Mouse (Mus musculus) hindlimb bud, embryonic 11.5 days (tissue): ENCODE data around the gene Lrrc55.
A peak's percentile ranks its signal among the peaks of the same experiment; 100 is the strongest.
"Not testable (repeated sequence)": the region's sequence is repeated elsewhere in the genome, so short reads cannot be mapped to it uniquely, and the experiment has no call there.

Experiments
- DNase-seq: peaks from one replicate; pipeline ENCODE4 v3.0.0-alpha.2; 2012; ENCODE audit warnings: low read depth, low spot score; ENCODE audit errors: extremely low spot score

Gene Lrrc55

DNA sequence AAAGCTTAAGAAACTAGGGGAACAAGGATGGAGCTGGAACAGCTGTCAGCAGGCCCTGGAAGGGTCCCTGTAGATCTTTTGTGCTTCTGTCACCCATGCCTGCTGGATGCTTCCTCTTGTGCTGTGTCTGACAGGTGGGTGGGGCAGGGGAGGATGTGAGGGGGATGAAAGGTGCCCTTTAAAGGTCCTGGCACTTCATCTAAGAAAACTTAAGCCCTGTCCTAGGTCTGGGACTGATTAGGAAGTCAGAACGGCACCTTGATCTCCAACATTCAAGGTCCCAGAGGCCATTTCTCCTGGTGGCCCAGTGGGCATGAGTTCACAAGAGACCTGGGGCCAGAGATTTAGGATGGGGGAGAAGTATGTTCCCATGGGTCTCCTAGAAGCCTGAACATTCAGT is at the start of gene Lrrc55:
Gene Lrrc55 (minus strand): TSS at position 297 of the 400 bp plus-strand sequence.
- no peak for DNase-seq

DNA sequence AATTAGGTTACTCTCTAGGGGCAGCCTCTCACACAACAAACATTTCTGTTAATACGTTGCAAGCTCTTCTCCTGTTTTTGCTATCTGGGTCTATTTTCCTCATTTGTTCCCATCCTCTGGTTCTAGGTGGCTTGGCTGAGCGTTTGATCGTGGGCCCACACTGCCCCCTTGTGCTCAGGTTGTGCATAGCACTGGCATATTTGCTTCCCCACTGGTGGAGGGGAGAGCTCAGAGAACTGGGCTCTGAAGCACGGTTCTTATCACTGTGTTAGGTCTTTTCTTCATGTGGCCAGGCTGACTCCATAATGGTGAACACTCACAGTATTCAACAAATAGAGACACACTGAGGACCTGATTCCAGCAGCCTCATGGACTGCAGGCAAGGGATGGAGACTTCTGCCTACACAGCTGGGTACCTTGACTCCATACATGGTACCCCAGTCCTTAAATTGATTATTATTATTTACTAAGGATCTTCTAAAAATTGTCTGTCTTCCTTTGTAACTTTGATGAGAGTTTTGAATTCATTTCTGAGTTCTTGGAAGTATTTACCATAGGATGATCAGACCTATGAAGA is 49.6 kb upstream of the Lrrc55 start:
- peak; percentile 26 for DNase-seq

DNA sequence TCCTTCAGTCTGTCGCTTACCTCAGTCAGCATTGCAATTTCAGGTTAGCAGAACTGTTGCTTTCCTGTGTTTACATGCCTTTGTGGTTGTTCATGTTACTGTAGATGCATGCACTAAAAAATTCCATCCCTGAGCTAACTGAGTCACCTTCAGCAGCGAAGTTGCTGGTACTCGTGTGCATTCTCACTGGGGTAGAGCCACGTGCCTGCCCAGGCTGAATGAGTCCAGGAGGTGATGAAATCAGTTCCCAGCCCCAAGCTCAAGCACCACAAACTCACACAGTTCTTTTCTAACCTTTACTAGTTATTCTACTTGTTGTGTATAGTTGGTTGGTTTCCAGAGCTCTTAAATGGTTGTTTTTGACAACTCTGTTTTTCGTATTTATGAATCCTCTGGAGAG is 48.7 kb upstream of the Lrrc55 start:
- DNase-seq = no peak

DNA sequence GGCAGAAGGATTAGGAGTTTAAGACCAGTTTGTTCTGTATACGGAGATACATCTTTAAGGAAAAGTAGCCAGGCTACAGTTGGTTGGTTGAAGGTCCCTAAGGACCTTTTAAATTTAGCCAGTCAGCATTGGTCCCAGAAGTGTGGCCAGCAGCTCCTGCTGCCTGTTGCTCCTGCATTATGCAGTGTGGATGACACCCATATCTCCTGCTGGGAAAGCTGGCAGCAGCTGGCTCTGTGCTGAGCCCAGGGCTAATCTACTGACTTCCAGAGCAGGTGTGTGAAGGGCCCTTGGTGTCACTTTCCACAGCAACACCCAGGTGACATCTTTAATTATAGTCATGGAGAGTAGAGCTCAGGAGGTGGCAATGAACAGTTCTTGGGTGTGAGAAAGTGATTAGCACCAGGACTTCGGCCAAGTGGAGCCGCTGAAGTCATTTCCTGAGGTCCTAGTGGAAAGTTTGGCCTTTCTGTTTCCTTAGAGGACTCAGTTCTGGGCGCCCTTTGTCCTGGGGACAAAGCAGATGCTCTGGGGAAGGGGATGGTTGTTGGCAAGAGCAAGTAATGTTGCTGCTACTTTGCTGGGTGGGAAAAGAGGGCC is 41.2 kb upstream of the Lrrc55 start:
- no peak for DNase-seq

DNA sequence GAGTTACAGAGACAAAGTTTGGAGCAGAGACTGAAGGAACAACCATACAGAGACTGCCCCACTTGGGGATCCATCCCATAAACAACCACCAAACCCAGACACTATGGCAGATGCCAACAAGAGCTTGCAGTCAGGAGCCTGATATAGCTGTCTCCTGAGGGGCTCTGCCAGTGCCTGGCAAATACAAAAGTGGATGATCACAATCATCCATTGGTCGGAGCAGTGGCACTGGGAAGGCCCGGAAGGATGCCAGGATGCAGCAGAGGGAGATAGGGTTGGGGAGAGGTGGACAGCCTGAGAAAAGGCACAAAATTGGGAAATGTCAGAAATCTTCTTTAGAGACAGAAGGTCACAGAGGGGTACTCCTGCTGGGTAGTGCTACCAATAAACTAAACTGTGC is 40.2 kb upstream of the Lrrc55 start:
- DNase-seq = not testable (repeated sequence)

DNA sequence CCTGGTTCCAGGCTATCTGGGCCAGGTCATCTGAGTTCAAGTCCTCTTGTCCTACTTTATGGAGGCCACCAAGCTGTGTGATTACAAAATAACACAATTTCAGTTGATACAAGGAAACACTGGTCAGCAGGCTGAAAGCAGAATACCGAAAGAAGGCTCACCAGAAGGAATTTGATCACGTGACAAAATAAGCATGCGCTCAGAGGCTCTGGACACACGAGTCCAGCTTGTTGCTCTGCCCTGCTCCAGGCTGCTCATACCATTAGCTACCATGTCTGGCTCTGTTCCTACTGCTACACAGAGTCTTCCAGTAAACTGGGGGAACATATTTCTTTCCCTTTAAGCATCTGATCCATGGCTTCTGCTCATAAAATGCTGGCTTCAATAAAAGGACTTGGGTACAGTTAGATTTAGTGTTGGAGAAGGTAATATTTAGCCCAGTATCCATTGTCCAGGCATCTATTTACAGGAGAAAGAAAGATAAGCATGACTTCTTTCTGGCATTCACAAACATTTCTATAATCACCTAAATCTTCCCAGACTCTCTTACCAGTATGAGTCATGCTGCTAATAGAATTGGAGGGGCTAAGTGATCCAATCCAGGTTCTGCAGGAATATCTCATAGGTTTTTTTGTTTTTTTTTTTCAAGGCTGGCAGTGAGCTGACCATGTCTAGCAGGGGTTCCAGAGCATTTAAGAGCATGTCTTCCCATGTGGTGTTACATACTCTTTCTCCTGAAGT is 33.9 kb upstream of the Lrrc55 start:
- no peak for DNase-seq

DNA sequence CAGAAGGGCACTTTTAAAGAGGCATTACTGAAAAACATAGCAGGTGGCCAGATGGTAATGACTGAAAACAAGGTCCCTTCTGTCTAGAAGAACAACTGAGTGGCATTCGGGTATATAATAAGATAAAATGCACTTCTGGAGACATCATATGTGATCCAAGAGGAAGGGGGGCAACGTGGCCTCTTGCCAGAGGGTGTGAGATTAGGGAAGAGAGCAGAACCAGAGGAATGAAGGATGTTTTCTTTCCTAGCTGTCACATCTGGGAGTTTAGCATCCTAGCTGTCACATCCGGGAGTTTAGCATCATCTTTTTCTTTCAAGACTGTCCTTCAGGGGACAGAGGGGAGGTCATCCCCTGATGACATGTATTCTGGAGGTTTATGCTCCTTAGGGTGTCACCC is 32.6 kb upstream of the Lrrc55 start:
- DNase-seq = no peak

DNA sequence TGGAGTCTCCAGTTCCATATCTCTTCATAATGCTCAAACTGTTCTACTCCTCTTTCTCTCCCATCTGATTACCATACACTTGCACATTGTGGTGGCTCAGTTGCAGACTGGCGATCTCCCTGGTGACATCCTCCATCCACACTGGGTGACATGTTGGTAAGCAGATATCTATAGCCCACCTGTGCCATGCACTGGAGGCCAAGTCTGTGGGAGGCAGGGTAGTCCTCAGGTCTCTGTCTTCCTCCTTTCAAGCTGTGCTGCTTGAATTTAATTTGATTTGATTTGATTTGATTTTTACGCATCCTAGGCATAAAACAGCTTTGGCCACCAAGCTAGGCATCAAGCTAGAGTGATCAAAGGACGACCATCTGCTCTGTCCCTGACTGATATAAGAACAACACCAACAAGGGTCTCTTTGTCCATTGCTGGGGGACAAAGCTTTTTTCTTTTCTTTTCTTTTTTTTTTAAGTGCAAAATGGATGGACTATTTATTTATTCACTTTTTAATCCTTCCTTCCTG is 30.9 kb upstream of the Lrrc55 start:
- no peak for DNase-seq

DNA sequence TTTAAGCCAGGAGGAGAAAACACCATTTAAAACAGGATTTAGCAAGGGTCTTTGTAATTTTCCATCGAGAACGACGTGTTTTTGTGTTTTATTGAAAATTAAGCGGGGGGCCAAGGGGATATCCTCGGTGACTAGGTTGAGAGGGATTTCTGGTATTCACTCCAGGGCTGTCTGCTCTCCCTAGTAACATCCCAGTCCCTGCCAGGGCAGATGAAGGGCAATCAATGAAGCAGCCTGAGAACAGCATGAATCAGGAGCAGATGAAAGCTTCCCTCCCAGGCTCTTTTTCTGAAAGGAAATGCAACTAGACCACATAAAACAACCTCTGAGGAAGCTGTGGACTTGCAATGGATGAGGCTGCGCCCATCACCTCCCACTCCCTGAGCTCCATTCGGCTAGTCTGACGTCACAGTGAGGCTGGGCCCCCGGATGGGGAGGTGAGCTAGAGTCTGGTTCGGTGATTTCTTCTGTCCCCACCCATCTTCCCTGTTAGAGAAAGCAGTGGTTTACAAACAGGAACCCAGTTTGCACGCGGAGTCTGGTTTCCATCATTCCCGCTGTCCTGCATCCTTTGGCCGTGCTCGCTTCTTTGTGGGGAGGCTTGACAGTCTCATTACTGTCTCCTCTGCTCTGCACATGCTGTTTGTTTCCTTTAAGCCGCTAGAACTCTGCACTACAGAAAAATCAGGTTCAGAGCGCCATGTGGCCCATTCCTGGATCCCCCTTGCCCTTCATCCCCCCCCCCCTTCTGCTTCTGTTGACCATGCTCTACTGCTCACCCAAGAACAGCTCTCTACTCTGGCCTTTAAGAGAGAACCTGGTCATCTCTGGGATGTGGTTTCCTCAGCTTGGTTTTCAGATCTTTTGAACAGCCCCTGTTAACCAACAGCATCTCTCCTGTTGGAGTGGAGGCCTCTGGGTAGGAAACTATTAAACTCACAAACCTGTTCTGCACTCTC is 27.5 kb upstream of the Lrrc55 start:
- DNase-seq = no peak

DNA sequence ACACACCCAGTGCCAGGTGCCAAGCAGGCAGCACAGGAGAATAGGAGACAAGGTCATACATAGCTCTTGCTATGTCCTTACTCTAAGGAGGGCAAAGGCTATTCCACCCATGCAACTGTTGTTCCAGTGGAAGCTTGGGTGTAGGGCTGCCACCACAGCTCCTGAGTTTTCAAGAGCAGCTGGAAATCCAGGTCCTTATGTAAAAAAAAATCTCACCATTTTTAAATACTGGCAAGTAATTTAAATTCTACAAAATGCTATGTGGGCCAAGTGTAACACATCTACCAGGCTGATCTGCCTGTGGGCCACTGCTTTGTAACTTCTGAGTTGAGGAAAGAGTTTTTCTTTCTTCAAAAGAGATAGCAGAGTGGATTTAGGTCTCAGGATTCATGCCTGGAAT is 19.6 kb upstream of the Lrrc55 start:
- DNase-seq = no peak

DNA sequence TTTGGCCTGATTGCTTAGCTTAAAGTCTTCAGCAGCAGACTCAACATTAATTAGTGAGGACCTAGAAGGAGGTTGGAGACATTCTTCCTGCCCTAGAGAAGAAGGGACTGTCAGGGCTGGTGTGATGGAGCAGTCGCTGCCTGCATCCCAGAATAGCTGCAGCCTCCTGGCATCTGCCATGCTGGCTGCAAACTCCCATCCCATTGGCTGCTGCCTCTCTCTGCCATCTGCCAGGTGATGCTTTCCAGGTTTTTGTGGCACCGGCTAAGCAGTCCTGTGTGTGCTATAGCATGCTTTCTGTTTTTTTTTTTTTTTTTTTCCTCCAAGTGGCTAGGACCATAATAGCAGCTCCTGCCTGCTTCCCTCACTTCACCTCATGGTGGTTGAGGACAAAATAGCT is 16.7 kb upstream of the Lrrc55 start:
- DNase-seq = no peak

DNA sequence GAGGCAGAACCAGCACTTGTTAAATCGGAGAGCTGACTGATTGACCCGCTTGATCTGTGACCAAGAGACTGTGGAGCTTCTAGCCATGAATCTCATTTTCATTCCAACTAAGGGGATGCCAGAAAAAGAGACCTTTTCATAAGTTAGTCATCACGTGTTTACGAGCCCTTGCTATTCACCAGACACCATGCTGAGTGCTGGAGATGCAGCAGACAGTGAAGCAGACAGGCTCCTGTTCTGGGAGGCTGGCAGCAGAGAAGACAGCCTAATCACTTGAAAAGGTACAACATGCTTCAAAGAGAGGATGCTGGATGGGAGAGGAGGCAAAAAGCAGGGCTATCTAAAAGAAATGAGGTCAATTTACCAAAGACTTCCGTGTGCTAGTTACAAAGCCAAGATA is 12.3 kb upstream of the Lrrc55 start:
- DNase-seq = no peak

DNA sequence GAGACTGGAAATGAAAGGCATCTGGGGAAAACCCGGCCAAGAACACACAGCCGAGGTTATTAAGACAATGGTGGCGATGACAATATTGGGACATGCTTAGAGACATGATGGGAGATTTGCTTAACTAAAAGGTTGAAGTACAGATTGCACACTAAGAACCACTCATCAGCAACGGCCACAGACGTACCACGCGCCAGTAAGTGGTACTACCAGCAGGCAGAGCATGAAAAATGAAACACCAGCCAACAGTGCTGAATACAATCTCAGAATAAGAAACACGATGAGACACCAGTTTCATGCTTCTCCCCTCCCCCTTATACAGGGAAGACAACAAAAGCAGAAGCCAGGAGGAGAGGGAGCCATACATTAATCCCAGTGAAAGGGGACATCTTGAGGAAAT is 8.2 kb upstream of the Lrrc55 start:
- DNase-seq = no peak

DNA sequence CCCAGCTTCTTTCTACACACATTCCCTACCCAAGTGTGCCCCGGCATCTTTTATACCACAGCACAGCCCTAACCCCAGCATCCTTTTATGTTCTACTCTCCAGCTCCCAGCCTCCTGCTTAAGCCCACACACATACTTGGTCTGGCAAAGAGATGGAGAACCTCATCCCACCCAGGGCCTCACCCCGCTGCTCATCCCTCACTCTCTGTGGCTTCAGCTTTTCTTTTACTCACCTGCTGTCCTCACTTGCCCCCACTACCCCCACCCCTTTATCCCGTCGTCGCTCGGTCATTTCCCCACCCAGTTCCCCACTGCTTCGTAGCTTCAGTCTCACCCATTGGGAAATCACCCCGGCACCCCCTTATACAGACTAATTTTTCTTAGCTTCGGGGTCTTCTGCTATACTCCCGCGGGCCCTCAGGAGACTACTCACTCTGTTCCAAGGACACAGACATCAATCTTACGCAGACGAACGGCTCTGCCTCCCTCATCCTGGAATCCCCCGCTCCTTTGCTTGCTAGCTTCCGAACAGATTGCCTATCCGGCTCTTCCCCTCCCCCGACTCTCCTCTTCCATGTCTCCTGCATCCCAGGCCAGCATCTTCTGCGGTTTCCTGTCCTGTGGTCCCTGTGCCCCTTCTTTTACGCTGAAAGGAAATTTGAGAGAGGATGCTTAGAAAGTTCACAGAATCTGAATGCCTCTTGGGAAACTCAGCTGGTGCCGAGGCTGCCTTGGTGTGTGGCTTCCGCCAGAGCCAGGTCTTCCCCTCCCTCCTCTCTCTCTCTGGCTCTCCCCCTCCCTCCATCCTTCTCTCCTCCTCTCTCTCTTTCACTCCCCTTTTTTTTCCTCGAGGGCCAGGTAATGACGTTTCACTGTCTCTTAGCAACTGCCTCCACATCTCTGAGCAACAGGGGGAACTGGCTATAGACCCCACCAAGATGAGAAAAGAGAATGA is 1.3 kb upstream of the Lrrc55 start:
- DNase-seq = no peak

DNA sequence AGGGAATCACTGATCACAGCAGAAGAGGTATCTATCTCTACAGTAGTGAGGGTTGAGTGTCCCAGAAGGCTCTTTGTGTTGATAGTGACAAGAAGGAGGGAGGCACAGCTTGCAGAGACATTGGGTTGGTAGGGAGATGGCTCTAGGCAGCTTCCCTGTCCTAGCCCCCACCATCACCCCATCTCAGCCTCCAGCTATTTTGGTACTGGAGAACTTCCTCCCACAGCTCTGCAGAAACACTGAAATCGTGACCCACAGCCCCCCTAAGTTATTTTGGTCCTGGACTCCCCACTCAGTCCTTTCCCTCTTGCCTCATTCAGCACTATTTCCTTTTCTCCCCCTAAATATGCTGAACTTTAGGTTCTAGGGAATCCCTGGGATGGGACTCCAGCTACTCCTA is 2.4 kb downstream of the Lrrc55 start:
- no peak for DNase-seq

DNA sequence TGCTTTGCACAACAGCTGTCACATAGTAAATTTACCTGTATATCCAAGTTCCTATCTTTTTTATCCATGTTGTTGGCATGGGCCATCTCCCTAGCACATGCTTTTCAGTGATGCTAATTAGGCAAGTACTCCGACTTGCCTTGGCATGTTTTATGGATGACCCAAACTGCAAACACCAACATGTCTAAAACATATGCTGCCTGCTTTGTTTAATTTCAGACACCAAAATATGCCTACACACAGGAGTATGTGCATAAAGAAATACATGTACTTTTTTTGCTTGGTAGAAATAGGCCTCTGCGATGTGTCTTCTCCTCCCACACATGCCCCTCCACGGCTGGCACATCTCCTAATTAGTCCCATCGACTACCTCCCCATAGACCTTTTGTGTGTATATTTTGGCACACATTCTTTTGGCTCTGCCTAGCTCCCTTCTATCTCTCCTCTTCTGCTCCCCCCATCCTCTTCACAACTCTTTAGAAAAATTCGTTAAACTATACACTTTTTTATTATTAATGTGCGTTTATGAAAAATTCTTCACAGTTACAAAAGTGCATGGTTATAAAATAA is 9.3 kb downstream of the Lrrc55 start:
- no peak for DNase-seq

DNA sequence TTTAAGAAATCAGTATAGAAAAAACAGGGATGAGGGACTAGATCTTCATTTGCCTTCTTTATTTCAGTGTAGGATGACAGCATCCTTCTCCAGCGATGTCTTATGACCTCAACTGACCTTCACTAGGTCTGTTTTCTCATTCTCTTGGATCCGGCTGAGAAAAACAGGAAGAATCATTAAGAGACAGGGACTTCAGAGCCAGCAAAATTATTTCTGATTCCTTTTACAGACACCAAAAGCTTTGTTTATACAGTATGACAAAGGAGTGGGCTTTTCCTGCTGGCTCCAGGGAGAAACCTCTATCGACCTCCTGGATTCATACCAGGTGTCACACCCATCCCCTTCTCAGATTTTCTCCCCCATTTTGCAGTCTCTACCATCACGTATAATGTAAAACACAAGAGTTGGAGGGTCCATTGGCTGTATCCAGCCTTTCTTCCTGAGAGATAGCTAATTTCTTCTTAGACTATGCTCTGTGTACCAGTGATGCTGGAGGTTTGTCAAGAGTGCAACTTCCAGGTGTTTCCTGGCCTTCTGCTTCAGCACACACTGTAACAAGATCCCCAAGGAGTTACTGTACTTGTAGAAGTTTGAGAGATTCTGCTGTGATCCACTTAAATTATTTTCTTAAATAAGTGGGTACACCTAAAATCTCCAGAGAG is 18.7 kb downstream of the Lrrc55 start:
- DNase-seq = no peak

DNA sequence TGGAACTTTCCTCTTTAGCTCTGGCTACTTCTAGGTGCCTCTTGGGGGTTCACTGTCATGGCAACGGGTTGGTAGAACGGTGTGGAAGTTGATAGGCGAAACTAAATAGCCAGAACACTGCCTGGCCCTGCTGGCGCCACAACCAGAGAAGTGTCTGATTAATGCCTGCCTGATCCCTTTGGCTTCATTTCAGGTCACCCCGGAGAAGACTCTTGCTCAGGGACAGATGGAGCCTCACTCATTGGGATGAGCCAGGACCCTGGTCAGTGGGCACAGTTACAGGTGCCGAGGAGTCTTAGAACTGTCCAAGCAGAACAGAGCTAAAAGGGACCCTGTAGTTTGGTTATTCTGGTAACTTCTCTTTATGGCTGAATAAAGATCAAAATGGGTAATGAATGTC is 23.5 kb downstream of the Lrrc55 start:
- DNase-seq = no peak

DNA sequence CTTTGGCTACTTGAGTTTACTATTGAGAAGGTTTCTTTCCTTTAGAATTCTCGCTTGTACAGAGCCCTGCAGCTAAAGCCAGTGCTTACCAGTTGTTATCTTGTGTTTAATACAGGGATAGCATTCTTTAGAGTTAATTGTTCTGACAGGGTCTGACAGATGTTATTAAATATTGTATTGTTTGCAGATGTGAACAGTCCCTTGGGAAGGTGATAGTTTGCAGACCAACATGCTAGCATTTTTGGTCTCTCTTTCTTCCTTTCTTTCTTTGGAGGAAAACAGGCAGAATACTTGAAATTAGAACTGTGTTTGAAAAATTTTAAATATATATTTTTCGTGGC is 24.3 kb downstream of the Lrrc55 start:
- peak; percentile 10 for DNase-seq
